Mouse (Mus musculus) mature B cell (primary cell): ENCODE results near the gene Irf1.
"Not testable (repeated sequence)": the region's sequence is repeated elsewhere in the genome, so short reads cannot be mapped to it uniquely, and the experiment has no call there.

Experiments
- in situ Hi-C: fragments of 300-500 bp; cut with MboI; formaldehyde crosslinking; loops from 2 replicates; pipeline ENCODE4 v1.14.3; 2019

The Irf1 gene

GRCm38 (mm10) chr11:53769760-53770124 is at the start of gene Irf1:
Gene Irf1 (plus strand): TSS chr11:53770014.
- in situ Hi-C loops: no loop called here

GRCm38 (mm10) chr11:53720715-53721114 is 49.1 kb upstream of the Irf1 start, which contains the start of gene Il5:
Gene Il5 (plus strand): TSS chr11:53720794.
- in situ Hi-C loops: no loop called here

GRCm38 (mm10) chr11:53731457-53731856 is 38.4 kb upstream of the Irf1 start:
- in situ Hi-C loops: no loop called here

GRCm38 (mm10) chr11:53732244-53732643 is 37.6 kb upstream of the Irf1 start:
- in situ Hi-C loops: no loop called here

- in situ Hi-C loops: no loop called here
Measured at GRCm38 (mm10) chr11:53733824-53734223, 36.0 kb upstream of the Irf1 start.

GRCm38 (mm10) chr11:53734431-53734830 is 35.4 kb upstream of the Irf1 start:
- in situ Hi-C loops: no loop called here

DNA sequence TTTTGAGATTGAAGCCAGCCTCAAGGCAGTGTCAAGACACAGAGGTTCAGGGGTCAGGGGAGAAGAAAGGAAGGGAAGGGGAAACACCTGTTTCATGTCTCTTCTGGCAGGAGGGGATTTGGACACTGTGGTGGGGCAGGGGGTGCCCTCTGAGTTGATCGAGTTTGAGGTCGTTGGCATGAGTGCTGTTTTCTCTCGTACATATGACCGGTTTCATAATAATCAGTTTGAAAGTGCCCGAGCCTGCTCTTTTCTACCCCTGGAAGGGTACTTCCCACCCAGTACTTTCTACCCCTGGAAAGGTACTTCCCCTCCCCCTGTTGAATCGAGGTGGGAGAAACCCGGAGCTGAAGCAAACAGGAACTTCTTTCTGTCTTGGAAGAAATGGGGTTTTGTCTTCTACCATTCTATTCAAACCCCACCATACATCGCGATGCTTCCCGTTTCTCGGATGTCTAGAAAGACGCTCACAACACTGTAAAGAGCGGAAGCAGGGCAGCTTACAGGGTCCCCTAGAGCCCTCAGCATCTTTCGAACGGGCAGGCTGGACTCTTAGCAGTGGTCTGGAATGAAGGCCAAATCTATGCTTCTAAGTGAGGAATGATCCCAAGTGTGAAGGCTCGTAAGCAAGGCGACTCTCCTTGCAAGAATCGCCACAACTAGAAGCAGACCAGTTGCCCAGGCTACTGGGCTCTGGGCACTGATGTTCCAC is 34.7 kb upstream of the Irf1 start:
- in situ Hi-C loops: no loop called here

DNA sequence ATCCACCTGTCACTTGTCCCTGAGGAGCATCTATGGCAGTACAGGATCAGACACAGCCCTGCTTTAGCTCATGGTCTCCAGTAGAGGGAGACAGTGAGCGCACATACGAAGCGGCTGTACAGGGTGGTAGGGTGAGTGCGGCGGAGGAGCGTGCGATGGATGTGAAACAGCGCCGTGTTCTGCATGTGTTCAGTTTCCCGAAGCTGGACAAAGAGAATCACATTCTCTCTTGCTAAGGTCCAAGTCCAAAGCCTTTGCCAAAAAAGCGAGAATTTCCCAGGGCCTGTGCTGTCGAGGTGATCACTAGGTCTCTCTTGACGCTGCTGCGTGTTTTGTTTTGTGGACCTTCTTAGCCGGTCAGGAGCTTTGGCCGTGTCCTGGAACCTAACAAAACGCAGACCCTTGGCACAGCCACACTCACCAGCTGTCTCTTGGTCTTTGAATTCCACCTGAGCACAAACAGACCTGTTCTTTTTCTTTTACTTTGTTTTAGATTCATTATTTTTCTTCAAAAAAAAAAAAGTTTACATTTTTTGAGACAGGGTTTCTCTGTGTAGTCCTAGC is 34.0 kb upstream of the Irf1 start:
- in situ Hi-C loops: no loop called here

DNA sequence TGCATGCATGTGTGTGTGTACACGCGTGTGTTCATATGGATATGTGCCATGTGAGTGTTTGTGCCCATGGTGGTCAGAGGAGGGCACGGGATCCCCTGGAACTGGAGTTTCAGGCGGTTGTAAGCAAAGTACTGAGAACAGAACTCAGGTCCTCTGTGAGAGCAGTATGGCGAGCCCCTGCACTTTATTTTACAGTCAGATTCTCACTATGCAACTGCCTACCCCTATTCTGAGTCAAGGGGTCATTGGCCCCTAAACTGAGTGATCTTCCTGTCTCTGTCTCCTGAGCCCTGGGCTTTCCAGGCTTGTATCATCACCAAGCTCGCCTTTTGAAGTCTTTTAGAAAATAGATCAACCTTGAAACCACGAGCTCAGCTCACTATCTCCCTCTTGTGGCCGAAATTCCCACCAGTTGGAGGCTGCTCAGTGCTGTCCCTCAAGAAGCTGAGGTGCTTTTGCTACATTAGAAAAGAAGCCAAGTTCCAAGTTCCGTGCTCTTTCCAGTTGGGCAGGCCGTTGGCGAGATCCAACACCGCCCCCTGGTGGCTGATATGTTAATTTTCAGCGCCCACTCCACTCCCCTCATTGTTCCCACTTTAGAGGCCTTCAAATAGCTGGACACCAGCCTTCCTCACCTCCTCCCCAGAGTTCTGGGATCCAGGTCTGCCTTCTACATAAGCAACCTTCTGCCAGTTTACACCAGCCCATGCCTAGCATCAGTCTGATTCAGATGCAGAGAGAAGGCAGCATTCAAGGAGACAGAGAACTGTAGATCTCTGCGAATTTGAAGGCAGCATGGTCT is 32.8 kb upstream of the Irf1 start:
- in situ Hi-C loops: no loop called here

GRCm38 (mm10) chr11:53737573-53737946 is 32.3 kb upstream of the Irf1 start:
- in situ Hi-C loops: no loop called here

DNA sequence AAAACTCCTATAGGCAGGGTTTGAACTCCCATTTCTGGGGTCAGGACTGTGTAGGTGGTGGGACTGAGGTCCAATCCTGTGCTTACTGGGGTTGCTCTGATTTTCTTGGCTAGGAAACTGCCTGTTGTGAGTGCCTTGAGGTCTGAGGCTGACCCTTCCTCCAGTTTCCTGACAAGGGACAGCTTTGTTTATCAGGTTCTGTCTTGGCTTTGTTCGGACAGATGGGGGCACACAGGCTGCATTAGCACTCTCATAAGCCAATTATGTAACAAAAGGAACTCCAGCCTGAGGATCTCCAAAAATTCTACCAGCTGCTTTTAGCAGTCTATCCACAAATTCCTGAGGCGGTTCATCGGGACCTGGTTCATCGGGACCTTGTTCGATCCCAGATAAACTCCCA is 27.5 kb upstream of the Irf1 start:
- in situ Hi-C loops: no loop called here

- in situ Hi-C loops: no loop called here
Measured at GRCm38 (mm10) chr11:53745260-53745659, 24.6 kb upstream of the Irf1 start.

- in situ Hi-C loops: no loop called here
Measured at GRCm38 (mm10) chr11:53747985-53748384, 21.8 kb upstream of the Irf1 start.

DNA sequence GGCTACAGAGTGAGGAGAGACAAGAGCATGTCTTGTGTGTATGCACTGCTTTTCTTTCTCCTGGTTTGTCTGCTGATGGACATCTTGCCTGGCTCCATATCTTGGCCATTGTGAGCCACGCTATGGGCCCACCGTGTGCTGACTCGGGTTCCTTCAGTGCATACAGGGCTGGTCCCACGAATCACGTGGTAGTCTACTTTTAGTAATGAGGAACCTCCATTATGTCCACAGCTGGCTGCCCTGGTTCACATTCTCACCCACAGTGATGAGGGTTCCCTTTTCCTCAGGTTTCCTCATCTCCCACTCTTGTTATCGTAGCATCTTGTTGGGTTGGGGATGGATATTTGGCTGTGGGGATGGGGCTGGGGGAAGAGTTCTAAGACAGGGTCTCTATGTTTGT is 21.2 kb upstream of the Irf1 start:
- in situ Hi-C loops: no loop called here

GRCm38 (mm10) chr11:53749306-53749705 is 20.5 kb upstream of the Irf1 start:
- in situ Hi-C loops: no loop called here

DNA sequence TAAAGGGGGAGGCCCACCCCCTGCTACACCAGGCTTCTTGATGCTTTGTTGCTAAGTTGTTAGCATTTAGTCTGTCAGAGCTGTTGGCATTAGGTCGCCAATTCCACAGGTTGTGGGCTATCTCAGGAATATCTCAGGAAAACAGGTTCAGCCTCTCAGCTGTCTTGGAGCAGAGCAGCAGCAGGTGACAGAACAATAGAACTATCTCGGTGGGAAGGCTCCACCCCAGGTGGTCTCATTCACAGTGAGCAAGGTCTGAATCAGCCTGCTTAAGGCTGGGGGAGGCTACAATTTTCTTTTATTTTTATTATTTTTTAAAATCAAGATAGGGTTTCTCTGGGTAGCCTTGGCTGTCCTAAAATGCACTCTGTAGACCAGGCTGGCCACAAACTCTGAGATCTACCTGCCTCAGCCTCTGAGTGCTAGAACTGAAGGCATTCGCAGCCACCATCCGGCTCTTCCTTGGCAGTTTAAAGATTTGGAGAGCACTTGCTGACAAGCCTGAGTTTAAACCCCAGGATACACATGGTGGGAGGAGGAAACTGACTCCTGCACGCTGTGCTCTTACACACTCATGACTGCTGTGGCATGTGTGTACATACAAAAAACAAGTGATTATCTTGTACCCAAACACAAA is 20.0 kb upstream of the Irf1 start:
- in situ Hi-C loops: no loop called here

- in situ Hi-C loops: no loop called here
Measured at GRCm38 (mm10) chr11:53755011-53755595, 14.7 kb upstream of the Irf1 start.

DNA sequence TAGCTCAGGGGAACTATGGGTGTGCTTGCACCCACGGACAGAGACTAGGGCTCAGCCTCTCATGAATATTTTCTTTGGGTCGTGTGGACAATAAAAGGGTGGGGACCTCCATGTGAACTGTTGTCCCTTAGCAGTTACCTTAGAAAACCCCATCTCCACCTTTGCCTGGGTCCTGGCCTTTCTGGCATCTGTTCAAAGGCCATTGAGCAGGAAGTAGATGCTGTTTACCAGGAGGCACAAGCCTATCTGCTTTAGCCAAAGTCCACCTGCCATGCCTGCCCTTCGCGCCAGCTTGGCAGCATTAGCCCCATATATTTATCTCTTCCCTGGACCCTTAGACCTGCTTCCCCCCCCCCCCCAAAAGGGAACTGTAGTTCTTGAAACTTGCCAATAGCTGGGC is 12.2 kb upstream of the Irf1 start:
- in situ Hi-C loops: no loop called here

GRCm38 (mm10) chr11:53758033-53758432 is 11.8 kb upstream of the Irf1 start:
- in situ Hi-C loops: not testable (repeated sequence)

- in situ Hi-C loops: no loop called here
Measured at GRCm38 (mm10) chr11:53758791-53759351, 10.9 kb upstream of the Irf1 start.

DNA sequence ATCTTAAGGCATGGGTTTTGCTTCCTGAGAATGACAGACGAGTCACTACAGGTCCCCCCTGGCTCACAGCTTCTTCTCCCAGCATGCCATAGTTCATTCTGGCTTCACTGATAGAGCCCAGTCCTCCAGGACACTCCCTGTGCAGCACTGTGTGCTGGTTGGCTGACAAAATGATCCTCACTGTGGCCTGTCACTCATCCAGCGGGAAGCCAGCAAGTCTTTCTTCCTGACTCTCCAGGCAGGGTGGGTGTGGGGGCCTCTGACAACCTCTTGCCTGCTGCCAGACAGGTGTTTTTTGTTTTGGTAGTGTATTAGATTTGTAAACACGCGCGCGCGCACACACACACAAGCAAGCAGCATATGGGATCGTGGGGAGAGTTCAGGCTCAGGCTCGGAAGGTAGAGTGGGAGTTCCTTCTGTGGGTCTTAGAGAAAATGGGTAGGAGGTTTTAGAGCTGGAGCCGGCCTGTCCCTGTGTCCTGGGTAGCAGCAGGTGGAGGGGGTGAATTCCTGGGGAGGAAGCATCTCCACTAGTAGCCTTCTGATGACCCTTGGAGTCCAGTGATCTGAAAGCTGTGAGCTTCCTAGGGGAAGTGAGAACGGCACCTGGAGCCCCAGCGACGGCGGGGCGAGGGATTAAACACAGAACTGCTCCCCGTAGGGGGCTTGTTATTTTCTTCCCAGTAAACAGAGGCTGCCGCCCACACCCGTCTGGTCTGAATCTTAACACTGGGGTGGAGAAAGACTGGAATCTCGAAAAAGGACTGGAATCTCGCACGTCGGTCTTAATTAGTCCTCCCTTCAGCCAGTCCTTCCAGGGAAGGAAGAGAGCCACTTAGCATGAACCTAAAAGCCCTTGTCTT is 10.0 kb upstream of the Irf1 start:
- in situ Hi-C loops: loop anchor here (5.0 kb wide), 1 partner anchor 98 kb away; the partner anchor contains the start of gene Gm12216
